Mouse (Mus musculus): ENCODE results near the gene Fam84b.
"Not testable (repeated sequence)": the region's sequence is repeated elsewhere in the genome, so short reads cannot be mapped to it uniquely, and the experiment has no call there.

Fam84b gene

GRCm38 (mm10) chr15:60853231-60853999 lies at the start of gene Fam84b:
Fam84b (minus strand) TSS chr15:60853778.
- DNase-seq (ENCODE audit: inconsistent ontology term) = peak; percentile 52

GRCm38 (mm10) chr15:60898187-60898965 lies 44.8 kb upstream of the Fam84b start:
- DNase-seq (ENCODE audit: inconsistent ontology term) = no peak

- no peak for DNase-seq (ENCODE audit: inconsistent ontology term)
These were observed 42.5 kb upstream of the Fam84b start for GRCm38 (mm10) chr15:60896040-60896439.

GRCm38 (mm10) chr15:60892976-60893463 lies 39.4 kb upstream of the Fam84b start:
- DNase-seq (ENCODE audit: inconsistent ontology term) = peak; percentile 47

- DNase-seq (ENCODE audit: inconsistent ontology term) = no peak
These were observed 35.1 kb upstream of the Fam84b start for GRCm38 (mm10) chr15:60888724-60889123.

GRCm38 (mm10) chr15:60875721-60876120 lies 22.1 kb upstream of the Fam84b start:
- no peak for DNase-seq (ENCODE audit: inconsistent ontology term)

GRCm38 (mm10) chr15:60862417-60862816 lies 8.8 kb upstream of the Fam84b start:
- no peak for DNase-seq (ENCODE audit: inconsistent ontology term)

GRCm38 (mm10) chr15:60855112-60855511 lies 1.5 kb upstream of the Fam84b start:
- DNase-seq (ENCODE audit: inconsistent ontology term) = no peak

GRCm38 (mm10) chr15:60854151-60854550 lies 573 bp upstream of the Fam84b start:
- DNase-seq (ENCODE audit: inconsistent ontology term) = no peak

GRCm38 (mm10) chr15:60848630-60849029 lies 4.9 kb downstream of the Fam84b start:
- DNase-seq (ENCODE audit: inconsistent ontology term) = no peak

- no peak for DNase-seq (ENCODE audit: inconsistent ontology term)
These were observed 7.3 kb downstream of the Fam84b start for GRCm38 (mm10) chr15:60846291-60846690.

GRCm38 (mm10) chr15:60845886-60846285 lies 7.7 kb downstream of the Fam84b start:
- no peak for DNase-seq (ENCODE audit: inconsistent ontology term)

GRCm38 (mm10) chr15:60841785-60842184 lies 11.8 kb downstream of the Fam84b start:
- DNase-seq (ENCODE audit: inconsistent ontology term) = no peak

GRCm38 (mm10) chr15:60841312-60841711 lies 12.3 kb downstream of the Fam84b start:
- DNase-seq (ENCODE audit: inconsistent ontology term) = not testable (repeated sequence)

- DNase-seq (ENCODE audit: inconsistent ontology term) = no peak
These were observed 13.3 kb downstream of the Fam84b start for GRCm38 (mm10) chr15:60840296-60840670.

GRCm38 (mm10) chr15:60839539-60840295 lies 13.9 kb downstream of the Fam84b start:
- DNase-seq (ENCODE audit: inconsistent ontology term) = no peak

GRCm38 (mm10) chr15:60838135-60838534 lies 15.4 kb downstream of the Fam84b start:
- DNase-seq (ENCODE audit: inconsistent ontology term) = peak; percentile 87

- no peak for DNase-seq (ENCODE audit: inconsistent ontology term)
These were observed 15.9 kb downstream of the Fam84b start for GRCm38 (mm10) chr15:60837719-60838118.

- DNase-seq (ENCODE audit: inconsistent ontology term) = no peak
These were observed 17.3 kb downstream of the Fam84b start for GRCm38 (mm10) chr15:60836321-60836720.

GRCm38 (mm10) chr15:60834598-60835571 lies 18.7 kb downstream of the Fam84b start:
- no peak for DNase-seq (ENCODE audit: inconsistent ontology term)
